Mouse (Mus musculus): ENCODE measurements at regions not wholly inside any gene's neighbourhood (a gene's known extent, or its start where the extent isn't known, plus 50 kb on each side); places are given as distances from the start of the nearest gene placed in this dataset.

- DNase-seq (ENCODE audit: low read depth, low spot score), result no peak
- Histone ChIP-seq H3K27me3 (ENCODE audit: control insufficient read depth, insufficient read depth, low read length, poor library complexity, severe bottlenecking) (no peaks in the 10 kb centered on the region), H3K36me3 (ENCODE audit: control insufficient read depth, insufficient read depth, low read length, poor library complexity, severe bottlenecking) (no peaks in the 10 kb centered on the region)
Measured at GRCm38 (mm10) chr4:45726783-45727182, 72.0 kb upstream of the Aldh1b1 start.

GRCm38 (mm10) chr4:45725055-45725910, 73.5 kb upstream of the Aldh1b1 start:
- no peaks in the 10 kb centered on the region for H3K36me3 ChIP-seq (ENCODE audit: control insufficient read depth, insufficient read depth, low read length, poor library complexity, severe bottlenecking)
- DNase-seq (ENCODE audit: low read depth, low spot score), result no peak
- no peaks in the 10 kb centered on the region for H3K27me3 ChIP-seq (ENCODE audit: control insufficient read depth, insufficient read depth, low read length, poor library complexity, severe bottlenecking)

GRCm38 (mm10) chr4:45720352-45720751, 78.5 kb upstream of the Aldh1b1 start:
- no peak for DNase-seq (ENCODE audit: low read depth, low spot score)
- Histone ChIP-seq H3K36me3 (ENCODE audit: control insufficient read depth, insufficient read depth, low read length, poor library complexity, severe bottlenecking) (no peaks in the 10 kb centered on the region), H3K27me3 (ENCODE audit: control insufficient read depth, insufficient read depth, low read length, poor library complexity, severe bottlenecking) (no peaks in the 10 kb centered on the region)

- DNase-seq (ENCODE audit: low read depth, low spot score), result no peak
- Histone ChIP-seq H3K27me3 (ENCODE audit: control insufficient read depth, insufficient read depth, low read length, poor library complexity, severe bottlenecking) (no peaks in the 10 kb centered on the region), H3K36me3 (ENCODE audit: control insufficient read depth, insufficient read depth, low read length, poor library complexity, severe bottlenecking) (no peaks in the 10 kb centered on the region)
Measured at GRCm38 (mm10) chr4:45719564-45719963, 79.3 kb upstream of the Aldh1b1 start.

GRCm38 (mm10) chr4:45715878-45716277, 82.9 kb upstream of the Aldh1b1 start:
- Histone ChIP-seq H3K36me3 (ENCODE audit: control insufficient read depth, insufficient read depth, low read length, poor library complexity, severe bottlenecking) (no peaks in the 10 kb centered on the region), H3K27me3 (ENCODE audit: control insufficient read depth, insufficient read depth, low read length, poor library complexity, severe bottlenecking) (no peaks in the 10 kb centered on the region)
- no peak for DNase-seq (ENCODE audit: low read depth, low spot score)

- no peaks in the 10 kb centered on the region for H3K36me3 ChIP-seq (ENCODE audit: control insufficient read depth, insufficient read depth, low read length, poor library complexity, severe bottlenecking)
- H3K27me3 ChIP-seq (ENCODE audit: control insufficient read depth, insufficient read depth, low read length, poor library complexity, severe bottlenecking), result no peaks in the 10 kb centered on the region
- no peak for DNase-seq (ENCODE audit: low read depth, low spot score)
Measured at GRCm38 (mm10) chr4:45713837-45714508, 84.8 kb upstream of the Aldh1b1 start.

GRCm38 (mm10) chr4:45713046-45713706, 85.6 kb upstream of the Aldh1b1 start:
- H3K27me3 ChIP-seq (ENCODE audit: control insufficient read depth, insufficient read depth, low read length, poor library complexity, severe bottlenecking), result no peaks in the 10 kb centered on the region
- DNase-seq (ENCODE audit: low read depth, low spot score), result no peak
- no peaks in the 10 kb centered on the region for H3K36me3 ChIP-seq (ENCODE audit: control insufficient read depth, insufficient read depth, low read length, poor library complexity, severe bottlenecking)

- H3K27me3 ChIP-seq (ENCODE audit: control insufficient read depth, insufficient read depth, low read length, poor library complexity, severe bottlenecking), result no peaks in the 10 kb centered on the region
- DNase-seq (ENCODE audit: low read depth, low spot score), result no peak
- no peaks in the 10 kb centered on the region for H3K36me3 ChIP-seq (ENCODE audit: control insufficient read depth, insufficient read depth, low read length, poor library complexity, severe bottlenecking)
Measured at GRCm38 (mm10) chr4:45703997-45704396, 94.8 kb upstream of the Aldh1b1 start.

GRCm38 (mm10) chr4:45699601-45700000, 99.2 kb upstream of the Aldh1b1 start:
- Histone ChIP-seq H3K27me3 (ENCODE audit: control insufficient read depth, insufficient read depth, low read length, poor library complexity, severe bottlenecking) (no peaks in the 10 kb centered on the region), H3K36me3 (ENCODE audit: control insufficient read depth, insufficient read depth, low read length, poor library complexity, severe bottlenecking) (no peaks in the 10 kb centered on the region)
- no peak for DNase-seq (ENCODE audit: low read depth, low spot score)

- DNase-seq (ENCODE audit: low read depth, low spot score), result no peak
- no peaks in the 10 kb centered on the region for H3K36me3 ChIP-seq (ENCODE audit: control insufficient read depth, insufficient read depth, low read length, poor library complexity, severe bottlenecking)
- H3K27me3 ChIP-seq (ENCODE audit: control insufficient read depth, insufficient read depth, low read length, poor library complexity, severe bottlenecking), result no peaks in the 10 kb centered on the region
Measured at GRCm38 (mm10) chr4:45695239-45695638, 103.6 kb upstream of the Aldh1b1 start.

- Histone ChIP-seq H3K27me3 (ENCODE audit: control insufficient read depth, insufficient read depth, low read length, poor library complexity, severe bottlenecking) (no peaks in the 10 kb centered on the region), H3K36me3 (ENCODE audit: control insufficient read depth, insufficient read depth, low read length, poor library complexity, severe bottlenecking) (no peaks in the 10 kb centered on the region)
- DNase-seq (ENCODE audit: low read depth, low spot score), result no peak
Measured at GRCm38 (mm10) chr4:45689991-45690916, 108.6 kb upstream of the Aldh1b1 start.

- Histone ChIP-seq H3K36me3 (ENCODE audit: control insufficient read depth, insufficient read depth, low read length, poor library complexity, severe bottlenecking) (no peaks in the 10 kb centered on the region), H3K27me3 (ENCODE audit: control insufficient read depth, insufficient read depth, low read length, poor library complexity, severe bottlenecking) (no peaks in the 10 kb centered on the region)
- no peak for DNase-seq (ENCODE audit: low read depth, low spot score)
Measured at GRCm38 (mm10) chr4:45689572-45689971, 109.2 kb upstream of the Aldh1b1 start.

- Histone ChIP-seq H3K36me3 (ENCODE audit: control insufficient read depth, insufficient read depth, low read length, poor library complexity, severe bottlenecking) (no peaks in the 10 kb centered on the region), H3K27me3 (ENCODE audit: control insufficient read depth, insufficient read depth, low read length, poor library complexity, severe bottlenecking) (no peaks in the 10 kb centered on the region)
- DNase-seq (ENCODE audit: low read depth, low spot score), result no peak
Measured at GRCm38 (mm10) chr4:45688233-45688632, 110.6 kb upstream of the Aldh1b1 start.

GRCm38 (mm10) chr4:45685031-45685430, 113.8 kb upstream of the Aldh1b1 start:
- H3K36me3 ChIP-seq (ENCODE audit: control insufficient read depth, insufficient read depth, low read length, poor library complexity, severe bottlenecking), result no peaks in the 10 kb centered on the region
- no peaks in the 10 kb centered on the region for H3K27me3 ChIP-seq (ENCODE audit: control insufficient read depth, insufficient read depth, low read length, poor library complexity, severe bottlenecking)
- no peak for DNase-seq (ENCODE audit: low read depth, low spot score)
